ENCODE assay signal across 28 mouse cellular contexts in the genomic region with DNA sequence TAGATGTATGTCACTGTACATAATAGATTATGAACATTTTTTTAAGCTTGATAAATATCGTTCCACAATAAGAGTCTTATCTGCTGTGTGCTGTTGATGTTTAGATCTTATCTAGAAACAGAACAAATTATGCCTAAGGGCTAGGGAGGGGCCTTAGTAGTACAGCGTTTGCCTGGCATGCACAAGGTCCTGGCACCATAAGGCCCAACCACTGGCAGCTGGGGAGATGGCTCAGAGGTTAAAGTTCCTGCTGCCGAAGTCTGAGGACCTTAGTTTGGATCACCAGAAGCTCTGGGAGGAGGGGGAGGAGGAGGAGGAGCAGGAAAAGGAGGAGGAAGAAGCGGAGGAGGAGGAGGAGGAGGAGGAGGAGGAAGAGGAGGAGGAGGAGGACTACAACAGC.
A peak's percentile ranks its signal among the peaks of the same experiment; 100 is the strongest.
DNase-seq lines count a peak whose midpoint lies in the region; ATAC-seq and TF ChIP-seq lines count a peak whose summit lies in the region.
"Had no signal": no experiment of that assay in that cellular context is flagged by ENCODE, and none has a peak within 500 bp of the region (broad histone marks: within the 10 kb centered on the region; RNA-seq: fewer than 3 reads in every experiment).

No protein-coding gene starts in this region.

- H3K4me1 ChIP-seq in kidney, adult 2 months (ENCODE audit: control insufficient read depth, insufficient read depth, low read length): peaks cover 22% of the 10 kb centered on the region
- no peaks in the 10 kb centered on the region for H3K4me1 ChIP-seq in kidney, embryonic 14.5 days (ENCODE audit: control insufficient read depth, insufficient read depth, low read length)
- H3K4me1 ChIP-seq in intestine, postnatal 0 days (replicated peaks; ENCODE audit: control insufficient read depth, insufficient read depth, low read length): 0 out of 2 replicates have a peak, but pooled peaks cover 2% of the 10 kb centered on the region

- no peaks in the 10 kb centered on the region for H3K27me3 ChIP-seq in kidney, adult 2 months (replicated peaks; ENCODE audit: control insufficient read depth, insufficient read depth, low read length)
- no peaks in the 10 kb centered on the region for H3K27me3 ChIP-seq in kidney, embryonic 14.5 days (ENCODE audit: control insufficient read depth, insufficient read depth, low read length)
- no peaks in the 10 kb centered on the region for H3K27me3 ChIP-seq in intestine, postnatal 0 days (replicated peaks; ENCODE audit: control insufficient read depth, insufficient read depth, low read length)
- H3K27me3 ChIP-seq: CH12.LX; forebrain, embryonic 13.5 days; heart, embryonic 13.5 days had no signal

- ATAC-seq in kidney, embryonic 14.5 days (ENCODE audit: low FRiP score, low TSS enrichment): no peak
- ATAC-seq in intestine, postnatal 0 days: no peak
- no peak for ATAC-seq in megakaryocyte-erythroid progenitor cell, adult 5-6 weeks (replicated peaks; ENCODE audit: low FRiP score, low TSS enrichment, poor library complexity, severe bottlenecking)
- ATAC-seq: activated CD4-positive, CD25-positive, alpha-beta regulatory T cell, adult 4 months; forebrain, embryonic 13.5 days; forebrain, embryonic 16.5 days; hindbrain, postnatal 0 days; inflammation-experienced regulatory T-cells, adult 6 months had no signal

- H3K9ac ChIP-seq in kidney, embryonic 14.5 days (ENCODE audit: low read depth, low read length): no peak overlapping the region
- H3K9ac ChIP-seq in intestine, postnatal 0 days (ENCODE audit: low read depth, low read length): no peak overlapping the region
- H3K9ac ChIP-seq: forebrain, embryonic 13.5 days; heart, embryonic 13.5 days; hindbrain, embryonic 14.5 days had no signal

- H3K4me2 ChIP-seq in kidney, embryonic 14.5 days (replicated peaks; ENCODE audit: low read depth, low read length): no peak overlapping the region
- H3K4me2 ChIP-seq in intestine, postnatal 0 days (replicated peaks; ENCODE audit: low read depth): no peak overlapping the region
- H3K4me2 ChIP-seq: forebrain, embryonic 13.5 days; heart, embryonic 13.5 days; hindbrain, embryonic 14.5 days had no signal

- WGBS in kidney, adult 2 months: 36% methylated on average over 4 of the region's 4 CpGs
- WGBS in kidney, embryonic 14.5 days: 62% methylated on average over 4 of the region's 4 CpGs
- 29% methylated on average over 4 of the region's 4 CpGs for WGBS in intestine, postnatal 0 days

- peak; percentile 51 for DNase-seq in kidney, adult 2 months
- DNase-seq in 3T3-L1 (ENCODE audit: low read depth, low spot score): peak; percentile 12
- peak; percentile 50 for DNase-seq in 416B (ENCODE audit: low read depth)
- DNase-seq in adipocyte (ENCODE audit: low spot score): peak; percentile 67
- DNase-seq in testis, postnatal 10 days (ENCODE audit: low spot score): no peak
- DNase-seq: adrenal gland, postnatal 14 days; B cell, adult 2 months; cerebellum, adult 11-12 months; cerebellum, adult 8-10 months; cerebellum, postnatal 10 days; gastrocnemius, postnatal 10 days; gastrocnemius, postnatal 36 days; heart, adult 2 months; heart, postnatal 14 days; heart, postnatal 4 days had no signal

- no peaks in the 10 kb centered on the region for H3K36me3 ChIP-seq in kidney, adult 2 months (ENCODE audit: control insufficient read depth, insufficient read depth, low read length)
- H3K36me3 ChIP-seq in kidney, embryonic 14.5 days (ENCODE audit: control insufficient read depth, insufficient read depth, low read length): no peaks in the 10 kb centered on the region
- no peaks in the 10 kb centered on the region for H3K36me3 ChIP-seq in intestine, postnatal 0 days (ENCODE audit: control insufficient read depth, insufficient read depth)
- H3K36me3 ChIP-seq: forebrain, embryonic 10.5 days; heart, embryonic 10.5 days; heart, embryonic 13.5 days had no signal

- TF ChIP-seq CTCF in kidney, adult 2 months (conservative IDR thresholded peaks at IDR 0.05; ENCODE audit: insufficient read depth, insufficient read length, low read depth, low read length): no peak
- TF ChIP-seq CTCF in intestine, postnatal 0 days (IDR thresholded peaks at IDR 0.05; ENCODE audit: low read depth): no peak

- no peaks in the 10 kb centered on the region for H3K9me3 ChIP-seq in kidney, embryonic 14.5 days (ENCODE audit: control insufficient read depth, low read length)
- no peaks in the 10 kb centered on the region for H3K9me3 ChIP-seq in intestine, postnatal 0 days (ENCODE audit: control insufficient read depth)
- H3K9me3 ChIP-seq: forebrain, embryonic 10.5 days; forebrain, embryonic 13.5 days; heart, embryonic 10.5 days; heart, embryonic 13.5 days had no signal

- no peak for TF ChIP-seq POLR2A in kidney, adult 2 months (IDR thresholded peaks at IDR 0.05; ENCODE audit: low read depth, low read length)

- no peak overlapping the region for H3K27ac ChIP-seq in kidney, adult 2 months (ENCODE audit: insufficient read depth, low read depth, low read length)
- no peak overlapping the region for H3K27ac ChIP-seq in kidney, embryonic 14.5 days (ENCODE audit: low read depth, low read length)
- no peak overlapping the region for H3K27ac ChIP-seq in intestine, postnatal 0 days (ENCODE audit: low read depth, low read length)
- H3K27ac ChIP-seq: forebrain, embryonic 10.5 days; forebrain, embryonic 13.5 days; heart, adult 2 months; heart, embryonic 10.5 days; heart, embryonic 13.5 days; hindbrain, embryonic 14.5 days; hindbrain, postnatal 0 days had no signal

- no peak overlapping the region for H3K4me3 ChIP-seq in kidney, adult 2 months (ENCODE audit: insufficient read depth, low read depth, low read length)
- no peak overlapping the region for H3K4me3 ChIP-seq in kidney, embryonic 14.5 days (ENCODE audit: low read length)
- no peak overlapping the region for H3K4me3 ChIP-seq in intestine, postnatal 0 days (ENCODE audit: low read depth, low read length)
- H3K4me3 ChIP-seq: forebrain, embryonic 10.5 days; forebrain, embryonic 13.5 days; heart, adult 2 months; heart, embryonic 10.5 days; heart, embryonic 13.5 days had no signal
